Mouse (Mus musculus) CH12.LX (cell line): ENCODE results near the gene Pdcd1lg2. TPM values are rescaled to one million over a fixed set of nuclear protein-coding genes. Genes with fewer than 3 reads are reported as not detected.

Source experiments
- DNase-seq: peaks from one replicate; pipeline ENCODE4 v3.0.0-alpha.2; 2013; ENCODE audit errors: extremely low read depth
- H3K27ac ChIP-seq: 2 replicates; pipeline ENCODE4 v1.5.1; 2012; ENCODE audit warnings: low read depth, mild to moderate bottlenecking, control low read depth, moderate library complexity; ENCODE audit not compliant: insufficient read depth
- H3K27me3 ChIP-seq: replicated peaks from 2 replicates; pipeline ENCODE3; 2012; ENCODE audit warnings: inconsistent platforms
- H3K36me3 ChIP-seq, 2 experiments: replicated peaks in 1 of 2; 2 replicates each; pipeline versions ENCODE3 to v1.6.1; 2012; ENCODE audit warnings: inconsistent platforms in 1 of 2, low read length in 1 of 2, mild to moderate bottlenecking in 1 of 2, mixed read lengths in 1 of 2, moderate library complexity in 1 of 2; ENCODE audit not compliant: control insufficient read depth in 1 of 2, insufficient read depth in 1 of 2
- H3K4me1 ChIP-seq, 2 experiments: 2 replicates each; pipeline ENCODE4 v1.6.1; 2012; ENCODE audit warnings: inconsistent platforms in 1 of 2, moderate library complexity in 1 of 2; ENCODE audit not compliant: insufficient read depth in 2 of 2, control insufficient read depth in 1 of 2
- H3K4me2 ChIP-seq: 2 replicates; pipeline ENCODE4 v1.6.1; 2012; ENCODE audit warnings: low read depth, mild to moderate bottlenecking, control low read depth; ENCODE audit not compliant: poor library complexity, insufficient read depth, severe bottlenecking
- H3K4me3 ChIP-seq, 3 experiments: fragments of 150-350 bp in 1 of 3; sonication (generic) in 1 of 3; replicated peaks in 1 of 3; 2 replicates each; pipeline versions ENCODE3 to v1.5.1; 2011 to 2012; ENCODE audit warnings: low read depth in 2 of 3, low read length in 2 of 3, mild to moderate bottlenecking in 2 of 3, moderate library complexity in 2 of 3, control low read depth in 1 of 3, improper control_type of control experiment in 1 of 3, inconsistent platforms in 1 of 3, mixed read lengths in 1 of 3; ENCODE audit not compliant: poor library complexity in 1 of 3
- H3K79me2 ChIP-seq: replicated peaks from 2 replicates; pipeline ENCODE4 v1.6.1; 2012; ENCODE audit warnings: mild to moderate bottlenecking, moderate library complexity; ENCODE audit not compliant: control insufficient read depth, poor library complexity, insufficient read depth, severe bottlenecking; ENCODE audit errors: extremely low read depth
- H3K9ac ChIP-seq: 2 replicates; pipeline ENCODE4 v1.6.1; 2012; ENCODE audit warnings: low read depth, mild to moderate bottlenecking, control low read depth, moderate library complexity; ENCODE audit not compliant: insufficient read depth
- H3K9me3 ChIP-seq: replicated peaks from 2 replicates; pipeline ENCODE3; 2012; ENCODE audit warnings: low read length, inconsistent platforms, mixed read lengths
- CHD2 ChIP-seq: IDR thresholded peaks from 2 replicates; pipeline ENCODE4 v1.6.1; 2011; ENCODE audit warnings: low read length, improper control_type of control experiment
- CTCF ChIP-seq, 2 experiments: IDR thresholded peaks in 1 of 2; conservative IDR thresholded peaks in 1 of 2; 2 replicates each; pipeline ENCODE4 v1.5.1; 2011 to 2012; ENCODE audit warnings: low read depth in 2 of 2, low read length in 2 of 2, improper control_type of control experiment in 1 of 2, inconsistent platforms in 1 of 2, mild to moderate bottlenecking in 1 of 2, moderate library complexity in 1 of 2
- ELF1 ChIP-seq: IDR thresholded peaks from 2 replicates; pipeline ENCODE4 v1.6.1; 2014; ENCODE audit warnings: low read depth, mild to moderate bottlenecking, inconsistent platforms, low read length, improper control_type of control experiment
- EP300 ChIP-seq: IDR thresholded peaks from 2 replicates; pipeline ENCODE4 v1.6.1; 2011; ENCODE audit warnings: low read length, improper control_type of control experiment
- ETS1 ChIP-seq: conservative IDR thresholded peaks from 2 replicates; pipeline ENCODE4 v1.6.1; 2012; ENCODE audit warnings: low read depth, mild to moderate bottlenecking, inconsistent platforms, low read length, improper control_type of control experiment, moderate library complexity
- GABPA ChIP-seq: IDR thresholded peaks from 2 replicates; pipeline ENCODE4 v1.6.1; 2012; ENCODE audit warnings: low read depth, low read length, improper control_type of control experiment, inconsistent platforms; ENCODE audit not compliant: insufficient replicate concordance
- HCFC1 ChIP-seq: IDR thresholded peaks from 2 replicates; pipeline ENCODE4 v1.6.1; 2012; ENCODE audit warnings: low read depth, mild to moderate bottlenecking, inconsistent platforms, low read length, improper control_type of control experiment
- IRF4 ChIP-seq: IDR thresholded peaks from 2 replicates; pipeline ENCODE4 v1.6.1; 2014; ENCODE audit warnings: low read depth, mild to moderate bottlenecking, inconsistent platforms, low read length, improper control_type of control experiment
- JUN ChIP-seq: IDR thresholded peaks from 2 replicates; pipeline ENCODE4 v1.6.1; 2011; ENCODE audit warnings: low read depth, mild to moderate bottlenecking, low read length, improper control_type of control experiment, moderate library complexity; ENCODE audit not compliant: insufficient read depth
- JUND ChIP-seq: conservative IDR thresholded peaks from 2 replicates; pipeline ENCODE4 v1.6.1; 2011; ENCODE audit warnings: low read depth, low read length, improper control_type of control experiment
- KAT2A ChIP-seq: IDR thresholded peaks from 2 replicates; pipeline ENCODE4 v1.6.1; 2012; ENCODE audit warnings: low read length, improper control_type of control experiment, inconsistent platforms; ENCODE audit not compliant: insufficient replicate concordance
- MAX ChIP-seq: IDR thresholded peaks from 2 replicates; pipeline ENCODE4 v1.6.1; 2011; ENCODE audit warnings: low read length, improper control_type of control experiment
- MAZ ChIP-seq: IDR thresholded peaks from 2 replicates; pipeline ENCODE4 v1.6.1; 2012; ENCODE audit warnings: low read depth, mild to moderate bottlenecking, inconsistent platforms, low read length, improper control_type of control experiment, moderate library complexity
- MXI1 ChIP-seq: IDR thresholded peaks from 2 replicates; pipeline ENCODE4 v1.6.1; 2011; ENCODE audit warnings: mild to moderate bottlenecking, low read depth, low read length, improper control_type of control experiment
- NELFE ChIP-seq: IDR thresholded peaks from 2 replicates; pipeline ENCODE4 v1.6.1; 2011; ENCODE audit warnings: low read depth, low read length, improper control_type of control experiment
- NRF1 ChIP-seq: IDR thresholded peaks from 2 replicates; pipeline ENCODE4 v1.6.1; 2014; ENCODE audit warnings: low read depth, mild to moderate bottlenecking, inconsistent platforms, low read length, improper control_type of control experiment, moderate library complexity
- POLR2AphosphoS2 ChIP-seq: IDR thresholded peaks from 2 replicates; pipeline ENCODE4 v1.6.1; 2011; ENCODE audit warnings: low read depth, low read length, improper control_type of control experiment
- RAD21 ChIP-seq: IDR thresholded peaks from 2 replicates; pipeline ENCODE4 v1.6.1; 2011; ENCODE audit warnings: low read depth, mild to moderate bottlenecking, low read length, improper control_type of control experiment, moderate library complexity
- SIN3A ChIP-seq: IDR thresholded peaks from 2 replicates; pipeline ENCODE4 v1.6.1; 2012; ENCODE audit warnings: low read length, improper control_type of control experiment, inconsistent platforms
- SMC3 ChIP-seq: IDR thresholded peaks from 2 replicates; pipeline ENCODE4 v1.6.1; 2011; ENCODE audit warnings: low read depth, low read length, improper control_type of control experiment
- TCF12 ChIP-seq: IDR thresholded peaks from 2 replicates; pipeline ENCODE4 v1.6.1; 2014; ENCODE audit warnings: low read depth, mild to moderate bottlenecking, inconsistent platforms, low read length, improper control_type of control experiment
- UBTF ChIP-seq: IDR thresholded peaks from 2 replicates; pipeline ENCODE4 v1.6.1; 2012; ENCODE audit warnings: low read depth, mild to moderate bottlenecking, inconsistent platforms, low read length, improper control_type of control experiment, moderate library complexity
- USF2 ChIP-seq: conservative IDR thresholded peaks from 2 replicates; pipeline ENCODE4 v1.6.1; 2011; ENCODE audit warnings: low read depth, low read length, improper control_type of control experiment
- ZC3H11A ChIP-seq: IDR thresholded peaks from 2 replicates; pipeline ENCODE4 v1.6.1; 2012; ENCODE audit warnings: low read depth, mild to moderate bottlenecking, inconsistent platforms, low read length, improper control_type of control experiment
- ZKSCAN1 ChIP-seq: IDR thresholded peaks from 2 replicates; pipeline ENCODE4 v1.6.1; 2012; ENCODE audit warnings: low read depth, inconsistent platforms, low read length, improper control_type of control experiment, borderline replicate concordance
- dilution Hi-C: fragments of 300-500 bp; cut with MboI; formaldehyde crosslinking; loops from 2 replicates; pipeline ENCODE4 v1.14.3; 2020; ENCODE audit warnings: low sequenced_read_pairs; ENCODE audit not compliant: extremely low pct_unique_long_range_greater_than_20kb, extremely low pct_ligation_motif_present
- in situ Hi-C: fragments of 300-500 bp; cut with MboI; formaldehyde crosslinking; loops from 3 replicates; pipeline ENCODE4 v1.14.3; 2019; ENCODE audit warnings: low sequenced_read_pairs, low pct_ligation_motif_present, low pct_unique_long_range_greater_than_20kb, mixed read lengths
- polyA plus RNA-seq: library from polyadenylated mRNA; unstranded; fragments of >175 nt; gene quantifications from 2 replicates; pipeline ENCODE4 v1.2.1, GENCODE M21; 2012; ENCODE audit warnings: low read depth; ENCODE audit not compliant: insufficient read length
- total RNA-seq, 2 experiments: library from RNA; depleted of rRNA; stranded (reverse); fragments of 300-350 nt in 1 of 2; fragments of >200 nt in 1 of 2; gene quantifications; 2 replicates each; pipeline ENCODE4 v1.2.3; 2012 to 2014

Gene Pdcd1lg2
- total and polyA plus RNA-seq, 3 experiments, result 1.4 to 5.5 (median 1.7) TPM

- no peaks in the 10 kb centered on the region for H3K79me2 ChIP-seq
- dilution Hi-C loops (no loop called here), in situ Hi-C loops (no loop called here)
- no peaks in the 10 kb centered on the region for H3K36me3 ChIP-seq
- no peak overlapping the region for H3K4me3 ChIP-seq
- DNase-seq, result no peak
- no peak overlapping the region for H3K27ac ChIP-seq
- H3K9me3 ChIP-seq, result no peaks in the 10 kb centered on the region
- H3K4me1 ChIP-seq, result peaks cover 26 to 86% of the 10 kb centered on the region in 2 experiments
- no peaks in the 10 kb centered on the region for H3K27me3 ChIP-seq
- H3K4me2 ChIP-seq, result no peak overlapping the region
- no peak overlapping the region for H3K9ac ChIP-seq
- TF ChIP-seq CHD2 (no peak), IRF4 (no peak), RAD21 (no peak), SIN3A (no peak), MAZ (no peak), USF2 (no peak), JUND (no peak), UBTF (no peak), HCFC1 (no peak), EP300 (no peak), MAX (no peak), MXI1 (no peak), ZKSCAN1 (no peak)
Measured at GRCm38 (mm10) chr19:29481578-29481977, 70.9 kb downstream of the Pdcd1lg2 start.

GRCm38 (mm10) chr19:29482148-29482547 is 71.4 kb downstream of the Pdcd1lg2 start:
- Histone ChIP-seq H3K4me1 (peaks cover 25 to 87% of the 10 kb centered on the region in 2 experiments), H3K79me2 (no peaks in the 10 kb centered on the region), H3K27ac (no peak overlapping the region), H3K9ac (no peak overlapping the region), H3K4me2 (no peak overlapping the region), H3K4me3 (no peak overlapping the region), H3K9me3 (no peaks in the 10 kb centered on the region), H3K36me3 (no peaks in the 10 kb centered on the region), H3K27me3 (no peaks in the 10 kb centered on the region)
- dilution Hi-C loops, result no loop called here
- no peak for DNase-seq
- TF ChIP-seq JUN, result no peak
- TF ChIP-seq POLR2AphosphoS2, result no peak
- TF ChIP-seq SMC3, result no peak
- TF ChIP-seq TCF12, result no peak
- no peak for TF ChIP-seq SIN3A
- no peak for TF ChIP-seq ELF1
- TF ChIP-seq NRF1, result no peak
- TF ChIP-seq ETS1, result no peak
- TF ChIP-seq MXI1, result no peak
- no peak for TF ChIP-seq ZKSCAN1
- no peak for TF ChIP-seq CTCF (conservative IDR thresholded peaks at IDR 0.05 in 1 of 2, IDR thresholded peaks at IDR 0.05 in 1 of 2; ENCODE audit: low read depth in 2 of 2, low read length in 2 of 2)
- TF ChIP-seq ZC3H11A, result no peak
- TF ChIP-seq GABPA, result no peak
- TF ChIP-seq NELFE, result no peak
- no peak for TF ChIP-seq KAT2A
- TF ChIP-seq MAZ, result no peak
- in situ Hi-C loops, result no loop called here
